Mouse (Mus musculus) megakaryocyte, embryonic 14.5 days (primary cell): Measurements from ENCODE around the gene Sae1.

ENCODE experiments used
- FLI1 ChIP-seq: IDR thresholded peaks from 2 replicates; pipeline ENCODE4 v1.6.1; 2012; ENCODE audit warnings: low read length, inconsistent platforms, mixed read lengths
- GATA1 ChIP-seq: IDR thresholded peaks from 3 replicates; pipeline ENCODE4 v1.6.1; 2012; ENCODE audit warnings: mixed read lengths, low read length, inconsistent platforms, borderline replicate concordance

DNA sequence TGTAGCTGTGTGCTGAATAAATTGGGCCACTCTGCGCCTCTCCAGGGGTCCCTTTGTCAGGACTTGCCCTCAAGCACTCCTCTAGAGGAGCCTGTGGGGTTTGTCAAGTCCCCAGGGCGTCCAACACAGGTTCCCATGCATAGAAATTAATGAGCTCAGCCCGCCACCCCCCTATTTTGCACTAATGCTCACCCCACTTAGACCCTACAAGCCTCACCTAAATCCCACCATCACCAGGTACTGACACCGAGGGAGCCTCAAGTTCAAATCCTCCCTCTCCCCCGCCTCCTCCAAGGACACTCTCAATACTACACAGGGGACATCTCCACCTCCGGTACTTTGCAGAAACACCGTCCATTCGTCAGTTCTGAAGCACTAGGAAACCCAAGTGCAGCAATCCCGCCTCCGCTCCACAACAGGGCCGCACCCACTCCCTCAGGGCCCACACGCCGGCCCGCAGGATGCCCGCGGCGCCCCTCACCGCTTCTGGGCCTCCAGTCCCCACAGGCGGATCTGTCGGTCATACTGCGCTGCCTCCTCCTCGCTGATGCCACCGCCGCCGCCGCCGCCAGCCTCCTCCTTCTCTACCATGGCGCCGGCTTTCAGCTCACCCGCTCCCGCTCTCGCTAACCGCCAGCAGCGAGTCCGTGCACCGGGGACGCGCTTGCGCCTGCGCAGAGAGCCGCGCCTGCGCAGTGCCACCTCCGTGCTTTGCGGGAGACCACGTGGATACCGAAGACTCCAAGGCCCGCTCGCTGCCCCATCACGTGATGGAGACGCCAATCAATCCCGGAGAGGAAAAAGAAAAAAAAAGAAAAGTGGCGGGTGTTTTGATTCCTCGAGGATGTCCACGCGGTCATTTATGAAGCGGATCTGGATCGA, at the start of gene Sae1:
- no peak for TF ChIP-seq GATA1
- TF ChIP-seq FLI1, result no peak; the same call in 1 of the 2 replicates
